Mouse (Mus musculus) MEL (cell line): ENCODE measurements around the gene Tbxas1.

Experiments used
- CHD2 ChIP-seq: IDR thresholded peaks from 2 replicates; pipeline ENCODE4 v1.6.1; 2011; ENCODE audit warnings: low read length, improper control_type of control experiment
- EP300 ChIP-seq, 2 experiments: IDR thresholded peaks; 2 replicates each; pipeline ENCODE4 v1.6.1; 2011; ENCODE audit warnings: improper control_type of control experiment in 2 of 2, low read length in 2 of 2, low read depth in 1 of 2, mild to moderate bottlenecking in 1 of 2
- HCFC1 ChIP-seq: IDR thresholded peaks from 2 replicates; pipeline ENCODE4 v1.6.1; 2012; ENCODE audit warnings: low read depth, mild to moderate bottlenecking, inconsistent platforms, low read length, improper control_type of control experiment, moderate library complexity
- JUND ChIP-seq: IDR thresholded peaks from 2 replicates; pipeline ENCODE4 v1.6.1; 2011; ENCODE audit warnings: low read depth, mild to moderate bottlenecking, improper control_type of control experiment, low read length

DNA sequence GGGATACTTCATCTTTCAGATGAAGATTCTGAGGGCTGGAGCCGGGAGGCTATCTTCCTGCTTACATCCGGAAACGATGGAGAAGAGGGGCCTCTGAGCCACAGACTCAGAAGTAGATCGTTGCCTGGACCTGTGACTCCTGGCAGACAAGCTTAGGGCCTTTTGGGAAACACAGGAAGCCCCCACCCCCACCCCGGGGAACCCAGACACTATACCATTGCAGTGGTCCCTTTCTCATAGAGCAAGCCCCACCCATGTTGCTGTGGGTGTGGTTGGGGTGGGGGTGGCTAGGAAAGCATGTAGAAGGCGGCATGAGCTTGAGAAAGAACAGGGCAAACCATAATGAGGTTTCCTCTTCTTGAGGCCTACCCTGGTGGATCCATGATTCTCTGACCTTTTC lies 95.6 kb downstream of the Tbxas1 start:
- no peak for TF ChIP-seq CHD2
- TF ChIP-seq JUND = no peak
- no peak for TF ChIP-seq HCFC1
- TF ChIP-seq EP300 (IDR thresholded peaks at IDR 0.05; ENCODE audit: low read depth in 1 of 2, low read length in 2 of 2) = no peak
